Mouse (Mus musculus) stomach, embryonic 16.5 days (tissue): ENCODE data around the gene Fam131b. TPM values are rescaled to one million over a fixed set of nuclear protein-coding genes. Genes with fewer than 3 reads are reported as not detected.
A peak's percentile ranks its signal among the peaks of the same experiment; 100 is the strongest.

Experiments used
- ATAC-seq: fragments of 200-750 bp; cut with Nextera tagmentation; 2 replicates; pipeline ENCODE4 v1.8.0; 2017; ENCODE audit warnings: moderate number of reproducible peaks, moderate TSS enrichment; ENCODE audit not compliant: insufficient read depth, low FRiP score
- H3K27ac ChIP-seq: fragments of 300-500 bp; sonication (generic); 2 replicates; pipeline ENCODE4 v1.5.1; 2014; ENCODE audit warnings: low read length
- H3K27me3 ChIP-seq: fragments of 300-500 bp; sonication (generic); 2 replicates; pipeline ENCODE4 v1.6.1; 2014; ENCODE audit warnings: low read length, control low read depth, mixed read lengths; ENCODE audit not compliant: control insufficient read depth, insufficient read depth
- H3K36me3 ChIP-seq: fragments of 300-500 bp; sonication (generic); 2 replicates; pipeline ENCODE4 v1.6.1; 2014; ENCODE audit warnings: low read length; ENCODE audit not compliant: control insufficient read depth, insufficient read depth
- H3K4me1 ChIP-seq: fragments of 300-500 bp; sonication (generic); 2 replicates; pipeline ENCODE4 v1.6.1; 2014; ENCODE audit warnings: low read length, control low read depth, mixed read lengths; ENCODE audit not compliant: control insufficient read depth, insufficient read depth
- H3K4me2 ChIP-seq: fragments of 300-500 bp; sonication (generic); 2 replicates; pipeline ENCODE4 v1.6.1; 2014; ENCODE audit warnings: low read depth, low read length, mixed read lengths
- H3K4me3 ChIP-seq: fragments of 300-500 bp; sonication (generic); replicated peaks from 2 replicates; pipeline ENCODE4 v1.5.1; 2014; ENCODE audit warnings: mild to moderate bottlenecking, low read length
- H3K9ac ChIP-seq: fragments of 300-500 bp; sonication (generic); 2 replicates; pipeline ENCODE4 v1.6.1; 2014; ENCODE audit warnings: low read length
- H3K9me3 ChIP-seq: fragments of 300-500 bp; sonication (generic); replicated peaks from 2 replicates; pipeline ENCODE4 v1.6.1; 2016; ENCODE audit warnings: low read length, control low read depth; ENCODE audit not compliant: control insufficient read depth
- WGBS: fragments of 180-500 bp; shearing (Covaris S2); extraction: QIAGEN DNeasy Blood & Tissue Kit; methylation state at CpG from one replicate; pipeline ENCODE4 v1.1.7; 2014; 5-methylcytosine and 5-hydroxymethylcytosine counted together
- polyA plus RNA-seq: library from polyadenylated mRNA; unstranded; fragments of >200 nt; fragmentation: Nextera tagmentation; extraction: Ambion mirVana; gene quantifications from 2 replicates; pipeline ENCODE4 v1.2.1, GENCODE M21; 2015

Gene Fam131b
- polyA plus RNA-seq, 1 experiment from 2014 or later: 0.32 TPM

- no peak overlapping the region for H3K4me3 ChIP-seq
- no peaks in the 10 kb centered on the region for H3K9me3 ChIP-seq
- H3K4me1 ChIP-seq: no peaks in the 10 kb centered on the region
- no peak for ATAC-seq
- WGBS: 48% methylated on average over 2 of the region's 2 CpGs
- H3K27me3 ChIP-seq: no peaks in the 10 kb centered on the region
- peaks cover 36% of the 10 kb centered on the region for H3K36me3 ChIP-seq
- no peak overlapping the region for H3K4me2 ChIP-seq
- H3K9ac ChIP-seq: no peak overlapping the region
- no peak overlapping the region for H3K27ac ChIP-seq
Measured at GRCm38 (mm10) chr6:42276151-42276550, 48.3 kb downstream of the Fam131b start.

GRCm38 (mm10) chr6:42270817-42271216 is 53.6 kb downstream of the Fam131b start:
- Histone ChIP-seq H3K9me3 (no peaks in the 10 kb centered on the region), H3K4me3 (no peak overlapping the region), H3K27ac (no peak overlapping the region), H3K4me1 (peaks cover 10% of the 10 kb centered on the region; the same call in 1 of the 2 replicates), H3K36me3 (peaks cover 15% of the 10 kb centered on the region), H3K9ac (no peak overlapping the region), H3K27me3 (no peaks in the 10 kb centered on the region), H3K4me2 (no peak overlapping the region)
- no peak for ATAC-seq

- under 1% methylated on average over 21 of the region's 21 CpGs for WGBS
- peak overlapping the region; percentile 79 for H3K4me3 ChIP-seq
Measured at GRCm38 (mm10) chr6:42265391-42266330, 58.8 kb downstream of the Fam131b start.

More at GRCm38 (mm10) chr6:42265391-42266330, 58.8 kb downstream of the Fam131b start:
- Histone ChIP-seq H3K27ac (peak overlapping the region; percentile 95), H3K9ac (peak overlapping the region; percentile 95), H3K4me2 (peak overlapping the region; percentile 93), H3K4me1 (peaks cover 14% of the 10 kb centered on the region; the same call in 1 of the 2 replicates), H3K36me3 (peaks cover 6% of the 10 kb centered on the region; the same call in 1 of the 2 replicates), H3K27me3 (no peaks in the 10 kb centered on the region), H3K9me3 (no peaks in the 10 kb centered on the region)
- ATAC-seq: no peak

Other genes with a start within 250 kb of the Fam131b start
- gene Tas2r139, start 183.7 kb downstream of the Fam131b start, polyA plus RNA-seq: not detected in 2 replicates
- not detected in 2 replicates for gene Tas2r144, start 109.3 kb downstream of the Fam131b start, polyA plus RNA-seq
- gene Gstk1, start 78.7 kb downstream of the Fam131b start, polyA plus RNA-seq: 22.8 and 23.8 TPM in 2 replicates
- 6.3 and 8.6 TPM in 2 replicates for gene Tmem139, start 62.7 kb downstream of the Fam131b start, polyA plus RNA-seq
- 47.2 and 58.2 TPM in 2 replicates for gene Casp2, start 59.7 kb downstream of the Fam131b start, polyA plus RNA-seq
- gene Clcn1, start 38.0 kb downstream of the Fam131b start, polyA plus RNA-seq: 0.10 and 0.18 TPM in 2 replicates
- 99.0 and 107 TPM in 2 replicates for gene Zyx, start 25.0 kb upstream of the Fam131b start, polyA plus RNA-seq
- gene Epha1, start 48.6 kb upstream of the Fam131b start, polyA plus RNA-seq: 25.5 and 31.3 TPM in 2 replicates
- not detected in 2 replicates for gene Tas2r143, start 75.6 kb upstream of the Fam131b start, polyA plus RNA-seq
- not detected in 2 replicates for gene Tas2r135, start 80.8 kb upstream of the Fam131b start, polyA plus RNA-seq
- gene Tas2r126, start 109.9 kb upstream of the Fam131b start, polyA plus RNA-seq: not detected in 2 replicates
- not detected in 2 replicates for gene Olfr458, start 140.6 kb upstream of the Fam131b start, polyA plus RNA-seq
- gene Olfr457, start 151.7 kb upstream of the Fam131b start, polyA plus RNA-seq: not detected in 2 replicates
- not detected in 2 replicates for gene Olfr456, start 162.6 kb upstream of the Fam131b start, polyA plus RNA-seq
- gene Olfr455, start 222.9 kb upstream of the Fam131b start, polyA plus RNA-seq: 0.04 and 0.07 TPM in 2 replicates